Mouse (Mus musculus) naive thymus-derived CD4-positive, alpha-beta T cell, adult 2 months (primary cell): Measurements from ENCODE around the gene Pygm.

Experiments used
- DNase-seq: peaks from one replicate; pipeline ENCODE4 v3.0.0-alpha.2; 2011; ENCODE audit warnings: low read depth

The Pygm gene

DNA sequence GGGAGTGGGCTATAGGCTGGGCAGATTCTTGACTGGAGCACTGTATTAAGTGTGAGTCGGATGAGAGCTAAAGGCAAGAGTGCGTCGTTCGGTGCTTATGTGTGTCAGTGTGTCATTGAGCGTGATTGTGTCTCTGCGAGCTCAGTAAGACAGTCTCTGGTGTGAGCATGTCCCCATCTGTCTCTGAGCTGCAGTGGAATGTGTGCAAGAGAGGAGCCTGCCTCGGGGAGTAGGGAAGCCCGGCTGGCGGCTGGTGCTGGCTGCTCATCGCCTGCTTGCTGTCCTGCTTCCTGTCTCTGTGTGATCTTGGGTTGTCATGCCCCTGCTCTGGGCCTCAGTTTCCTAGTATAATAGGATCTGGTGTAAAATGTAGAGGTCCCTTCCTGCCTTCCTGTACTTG, 58.8 kb downstream of the Pygm start:
- DNase-seq: no peak

DNA sequence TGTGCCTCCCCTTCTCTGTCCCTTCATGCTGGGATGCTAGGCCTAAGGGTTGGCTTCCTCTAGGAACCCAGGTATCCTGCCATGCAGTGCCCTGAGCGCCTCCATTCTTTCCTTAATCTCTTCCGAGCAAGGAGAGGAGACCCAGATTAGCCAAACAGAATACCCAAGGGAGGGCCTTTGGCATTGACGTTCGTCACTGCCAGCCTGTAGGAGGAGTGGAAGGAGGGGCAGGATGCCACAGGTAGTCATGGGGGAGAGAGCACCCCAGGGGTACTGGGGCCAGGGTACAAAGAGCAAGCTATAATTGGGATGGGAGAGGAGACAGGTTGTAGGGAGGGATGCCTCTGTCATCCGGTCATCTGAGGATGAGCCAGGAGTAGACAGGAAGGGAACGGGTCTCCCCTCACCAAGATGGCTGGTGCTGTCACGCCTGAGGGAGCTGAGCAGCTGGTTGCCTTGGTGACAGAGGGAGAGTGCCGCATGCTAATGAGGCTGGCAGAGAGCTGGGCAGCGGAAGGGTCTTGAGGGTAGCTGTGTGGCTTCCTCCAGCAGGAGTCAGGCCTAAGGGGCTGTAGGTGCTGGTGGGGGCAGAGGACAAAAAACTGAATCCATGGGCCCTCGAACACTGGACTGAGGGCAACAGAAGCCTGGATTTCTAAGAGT, 61.7 kb downstream of the Pygm start:
- DNase-seq: no peak

DNA sequence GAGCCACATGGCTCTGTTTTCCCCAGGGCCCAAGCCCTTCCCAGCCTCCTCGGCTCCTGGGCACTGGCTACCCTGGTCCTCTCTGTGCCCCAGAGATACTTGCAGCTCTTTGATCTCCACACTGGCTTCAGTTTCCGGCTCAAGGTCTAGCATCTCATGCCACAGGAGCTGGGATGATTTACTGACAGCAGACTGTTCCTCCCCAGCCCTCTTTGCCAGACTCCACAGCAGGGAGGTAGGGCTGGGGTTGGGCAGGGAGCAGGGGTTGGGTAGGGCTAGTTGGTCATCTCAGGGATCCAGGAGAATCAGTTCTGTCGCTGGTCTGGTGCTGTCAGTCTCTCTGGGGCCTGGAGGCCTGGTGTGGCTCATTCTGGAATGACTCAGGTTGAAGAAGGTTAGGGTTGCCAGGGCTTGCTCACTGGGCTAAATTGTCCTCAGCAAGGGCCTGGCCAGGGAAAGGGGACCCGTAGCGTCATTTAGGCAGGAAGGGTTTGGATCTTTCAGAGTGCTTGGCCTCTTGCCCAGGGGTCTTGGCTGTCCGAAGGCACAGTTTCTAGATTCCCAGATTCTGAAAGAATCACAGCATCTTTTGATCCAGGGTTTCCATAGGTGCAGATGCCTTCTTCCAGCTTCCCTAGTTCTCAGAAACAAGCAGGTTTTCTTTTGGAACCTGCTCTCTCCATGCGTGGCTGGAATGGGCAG, 62.7 kb downstream of the Pygm start:
- DNase-seq: no peak
